Mouse (Mus musculus) liver, embryonic 13.5 days (tissue): ENCODE measurements around the gene Hlx. TPM values are rescaled to one million over a fixed set of nuclear protein-coding genes. Genes with fewer than 3 reads are reported as not detected.

Experiments
- polyA plus RNA-seq: library from polyadenylated mRNA; unstranded; fragments of >200 nt; fragmentation: Nextera tagmentation; extraction: Ambion mirVana; gene quantifications from 2 replicates; pipeline ENCODE4 v1.2.1, GENCODE M21; 2015

Gene Hlx
- polyA plus RNA-seq, 1 experiment from 2014 or later, result 8.8 TPM

Other genes starting within 250 kb of the Hlx start
- 13.4 and 13.8 TPM in 2 replicates for gene Marc1, start 78.7 kb upstream of the Hlx start, polyA plus RNA-seq
- gene Marc2, start 113.8 kb upstream of the Hlx start, polyA plus RNA-seq, result 189 and 193 TPM in 2 replicates
- 1.3 and 1.6 TPM in 2 replicates for gene C130074G19Rik, start 150.6 kb upstream of the Hlx start, polyA plus RNA-seq